Mouse (Mus musculus) liver, embryonic 14.5 days (tissue): ENCODE measurements at regions not wholly inside any gene's neighbourhood (a gene's known extent, or its start where the extent isn't known, plus 50 kb on each side); places are given as distances from the start of the nearest gene placed in this dataset.

Source experiments
- CTCF ChIP-seq: IDR thresholded peaks from 2 replicates; pipeline ENCODE4 v1.5.1; 2016; ENCODE audit warnings: antibody characterized with exemption, low read depth, control low read depth
- EP300 ChIP-seq: IDR thresholded peaks from 2 replicates; pipeline ENCODE4 v1.6.1; 2016; ENCODE audit warnings: antibody characterized with exemption, low read depth

GRCm38 (mm10) chr13:70057920-70058319 is 255.7 kb downstream of the Med10 start:
- TF ChIP-seq CTCF, result no peak
- TF ChIP-seq EP300, result no peak
